Mouse (Mus musculus) CH12.LX (cell line): ENCODE measurements around the gene Tekt2. TPM values are rescaled to one million over a fixed set of nuclear protein-coding genes. Genes with fewer than 3 reads are reported as not detected.

ENCODE experiments used
- DNase-seq: peaks from one replicate; pipeline ENCODE4 v3.0.0-alpha.2; 2013; ENCODE audit errors: extremely low read depth
- H3K27ac ChIP-seq: 2 replicates; pipeline ENCODE4 v1.5.1; 2012; ENCODE audit warnings: low read depth, mild to moderate bottlenecking, control low read depth, moderate library complexity; ENCODE audit not compliant: insufficient read depth
- H3K27me3 ChIP-seq: replicated peaks from 2 replicates; pipeline ENCODE3; 2012; ENCODE audit warnings: inconsistent platforms
- H3K36me3 ChIP-seq, 2 experiments: replicated peaks in 1 of 2; 2 replicates each; pipeline versions ENCODE3 to v1.6.1; 2012; ENCODE audit warnings: inconsistent platforms in 1 of 2, low read length in 1 of 2, mild to moderate bottlenecking in 1 of 2, mixed read lengths in 1 of 2, moderate library complexity in 1 of 2; ENCODE audit not compliant: control insufficient read depth in 1 of 2, insufficient read depth in 1 of 2
- H3K4me1 ChIP-seq, 2 experiments: 2 replicates each; pipeline ENCODE4 v1.6.1; 2012; ENCODE audit warnings: inconsistent platforms in 1 of 2, moderate library complexity in 1 of 2; ENCODE audit not compliant: insufficient read depth in 2 of 2, control insufficient read depth in 1 of 2
- H3K4me2 ChIP-seq: 2 replicates; pipeline ENCODE4 v1.6.1; 2012; ENCODE audit warnings: low read depth, mild to moderate bottlenecking, control low read depth; ENCODE audit not compliant: poor library complexity, insufficient read depth, severe bottlenecking
- H3K4me3 ChIP-seq, 3 experiments: fragments of 150-350 bp in 1 of 3; sonication (generic) in 1 of 3; replicated peaks in 1 of 3; 2 replicates each; pipeline versions ENCODE3 to v1.5.1; 2011 to 2012; ENCODE audit warnings: low read depth in 2 of 3, low read length in 2 of 3, mild to moderate bottlenecking in 2 of 3, moderate library complexity in 2 of 3, control low read depth in 1 of 3, improper control_type of control experiment in 1 of 3, inconsistent platforms in 1 of 3, mixed read lengths in 1 of 3; ENCODE audit not compliant: poor library complexity in 1 of 3
- H3K79me2 ChIP-seq: replicated peaks from 2 replicates; pipeline ENCODE4 v1.6.1; 2012; ENCODE audit warnings: mild to moderate bottlenecking, moderate library complexity; ENCODE audit not compliant: control insufficient read depth, poor library complexity, insufficient read depth, severe bottlenecking; ENCODE audit errors: extremely low read depth
- H3K9ac ChIP-seq: 2 replicates; pipeline ENCODE4 v1.6.1; 2012; ENCODE audit warnings: low read depth, mild to moderate bottlenecking, control low read depth, moderate library complexity; ENCODE audit not compliant: insufficient read depth
- H3K9me3 ChIP-seq: replicated peaks from 2 replicates; pipeline ENCODE3; 2012; ENCODE audit warnings: low read length, inconsistent platforms, mixed read lengths
- CHD2 ChIP-seq: IDR thresholded peaks from 2 replicates; pipeline ENCODE4 v1.6.1; 2011; ENCODE audit warnings: low read length, improper control_type of control experiment
- CTCF ChIP-seq, 2 experiments: IDR thresholded peaks in 1 of 2; conservative IDR thresholded peaks in 1 of 2; 2 replicates each; pipeline ENCODE4 v1.5.1; 2011 to 2012; ENCODE audit warnings: low read depth in 2 of 2, low read length in 2 of 2, improper control_type of control experiment in 1 of 2, inconsistent platforms in 1 of 2, mild to moderate bottlenecking in 1 of 2, moderate library complexity in 1 of 2
- E2F4 ChIP-seq: IDR thresholded peaks from 2 replicates; pipeline ENCODE4 v1.6.1; 2011; ENCODE audit warnings: low read depth, low read length, improper control_type of control experiment; ENCODE audit not compliant: insufficient replicate concordance
- ETS1 ChIP-seq: conservative IDR thresholded peaks from 2 replicates; pipeline ENCODE4 v1.6.1; 2012; ENCODE audit warnings: low read depth, mild to moderate bottlenecking, inconsistent platforms, low read length, improper control_type of control experiment, moderate library complexity
- IRF4 ChIP-seq: IDR thresholded peaks from 2 replicates; pipeline ENCODE4 v1.6.1; 2014; ENCODE audit warnings: low read depth, mild to moderate bottlenecking, inconsistent platforms, low read length, improper control_type of control experiment
- MAX ChIP-seq: IDR thresholded peaks from 2 replicates; pipeline ENCODE4 v1.6.1; 2011; ENCODE audit warnings: low read length, improper control_type of control experiment
- POLR2A ChIP-seq: IDR thresholded peaks from 2 replicates; pipeline ENCODE4 v1.6.1; 2011; ENCODE audit warnings: low read depth, mild to moderate bottlenecking, improper control_type of control experiment, low read length
- RAD21 ChIP-seq: IDR thresholded peaks from 2 replicates; pipeline ENCODE4 v1.6.1; 2011; ENCODE audit warnings: low read depth, mild to moderate bottlenecking, low read length, improper control_type of control experiment, moderate library complexity
- RCOR1 ChIP-seq: conservative IDR thresholded peaks from 2 replicates; pipeline ENCODE4 v1.6.1; 2012; ENCODE audit warnings: low read depth, mild to moderate bottlenecking, inconsistent platforms, low read length, improper control_type of control experiment
- SMC3 ChIP-seq: IDR thresholded peaks from 2 replicates; pipeline ENCODE4 v1.6.1; 2011; ENCODE audit warnings: low read depth, low read length, improper control_type of control experiment
- TCF12 ChIP-seq: IDR thresholded peaks from 2 replicates; pipeline ENCODE4 v1.6.1; 2014; ENCODE audit warnings: low read depth, mild to moderate bottlenecking, inconsistent platforms, low read length, improper control_type of control experiment
- USF1 ChIP-seq: IDR thresholded peaks from 2 replicates; pipeline ENCODE4 v1.6.1; 2014; ENCODE audit warnings: low read depth, mild to moderate bottlenecking, inconsistent platforms, low read length, improper control_type of control experiment
- USF2 ChIP-seq: conservative IDR thresholded peaks from 2 replicates; pipeline ENCODE4 v1.6.1; 2011; ENCODE audit warnings: low read depth, low read length, improper control_type of control experiment
- ZMIZ1 ChIP-seq: IDR thresholded peaks from 2 replicates; pipeline ENCODE4 v1.6.1; 2012; ENCODE audit warnings: low read depth, mild to moderate bottlenecking, inconsistent platforms, low read length, improper control_type of control experiment
- dilution Hi-C: fragments of 300-500 bp; cut with MboI; formaldehyde crosslinking; loops from 2 replicates; pipeline ENCODE4 v1.14.3; 2020; ENCODE audit warnings: low sequenced_read_pairs; ENCODE audit not compliant: extremely low pct_unique_long_range_greater_than_20kb, extremely low pct_ligation_motif_present
- in situ Hi-C: fragments of 300-500 bp; cut with MboI; formaldehyde crosslinking; loops from 3 replicates; pipeline ENCODE4 v1.14.3; 2019; ENCODE audit warnings: low sequenced_read_pairs, low pct_ligation_motif_present, low pct_unique_long_range_greater_than_20kb, mixed read lengths
- polyA plus RNA-seq: library from polyadenylated mRNA; unstranded; fragments of >175 nt; gene quantifications from 2 replicates; pipeline ENCODE4 v1.2.1, GENCODE M21; 2012; ENCODE audit warnings: low read depth; ENCODE audit not compliant: insufficient read length
- total RNA-seq, 2 experiments: library from RNA; depleted of rRNA; stranded (reverse); fragments of 300-350 nt in 1 of 2; fragments of >200 nt in 1 of 2; gene quantifications; 2 replicates each; pipeline ENCODE4 v1.2.3; 2012 to 2014

Tekt2 gene
- total and polyA plus RNA-seq, 3 experiments, result 0.08 to 0.24 TPM; not detected in 1

GRCm38 (mm10) chr4:126331751-126332150 is 6.3 kb upstream of the Tekt2 start:
- no peak overlapping the region for H3K27ac ChIP-seq
- TF ChIP-seq MAX (no peak), RCOR1 (no peak), ZMIZ1 (no peak), IRF4 (no peak), USF2 (no peak)
- no peaks in the 10 kb centered on the region for H3K79me2 ChIP-seq
- peaks cover 3 to 20% of the 10 kb centered on the region in 2 experiments for H3K36me3 ChIP-seq
- H3K4me1 ChIP-seq, result peaks cover 0 to 31% of the 10 kb centered on the region in 2 experiments; a peak in 2 of 4 replicates
- no peak overlapping the region for H3K4me2 ChIP-seq
- H3K4me3 ChIP-seq, result no peak overlapping the region
- no peak for DNase-seq
- dilution Hi-C loops (no loop called here), in situ Hi-C loops (loop anchor here (10.0 kb wide), 1 partner anchor 133 kb away; the partner anchor contains the start of gene Ago1)
- no peak overlapping the region for H3K9ac ChIP-seq
- H3K9me3 ChIP-seq, result no peaks in the 10 kb centered on the region
- no peaks in the 10 kb centered on the region for H3K27me3 ChIP-seq

- Histone ChIP-seq H3K27ac (no peak overlapping the region), H3K9me3 (no peaks in the 10 kb centered on the region), H3K9ac (no peak overlapping the region)
- DNase-seq, result no peak
- dilution Hi-C loops, result no loop called here
- no peak for TF ChIP-seq USF1
- TF ChIP-seq CHD2, result no peak
- no peak for TF ChIP-seq ETS1
- no peak for TF ChIP-seq CTCF (conservative IDR thresholded peaks at IDR 0.05 in 1 of 2, IDR thresholded peaks at IDR 0.05 in 1 of 2; ENCODE audit: low read depth in 2 of 2, low read length in 2 of 2)
- TF ChIP-seq E2F4, result no peak
- TF ChIP-seq MAX, result no peak
- TF ChIP-seq RAD21, result no peak
- TF ChIP-seq, all 38 proteins: peak for 0
- Histone ChIP-seq H3K79me2 (no peaks in the 10 kb centered on the region), H3K4me2 (no peak overlapping the region), H3K4me3 (no peak overlapping the region), H3K36me3 (peaks cover 0 to 14% of the 10 kb centered on the region in 2 experiments), H3K4me1 (peaks cover 0 to 24% of the 10 kb centered on the region in 2 experiments; a peak in 2 of 4 replicates), H3K27me3 (no peaks in the 10 kb centered on the region)
- in situ Hi-C loops, result loop anchor here (10.0 kb wide), 1 partner anchor 135 kb away; the partner anchor contains the start of gene Ago1
Observed at GRCm38 (mm10) chr4:126330295-126330694, 4.8 kb upstream of the Tekt2 start.

- H3K4me2 ChIP-seq, result no peak overlapping the region
- H3K36me3 ChIP-seq, result peaks cover 0 to 9% of the 10 kb centered on the region in 2 experiments
- in situ Hi-C loops, result loop anchor here (5.0 kb wide), 1 partner anchor 216 kb away; no protein-coding TSS in a partner anchor
Observed at GRCm38 (mm10) chr4:126326036-126326435, 548 bp upstream of the Tekt2 start.

More at GRCm38 (mm10) chr4:126326036-126326435, 548 bp upstream of the Tekt2 start:
- Histone ChIP-seq H3K27ac (no peak overlapping the region), H3K9ac (no peak overlapping the region), H3K79me2 (peaks cover 2% of the 10 kb centered on the region; the same call in 1 of the 2 replicates), H3K27me3 (no peaks in the 10 kb centered on the region), H3K9me3 (no peaks in the 10 kb centered on the region), H3K4me3 (no peak overlapping the region), H3K4me1 (peaks cover 0 to 15% of the 10 kb centered on the region in 2 experiments; a peak in 3 of 4 replicates)
- TF ChIP-seq TCF12 (no peak), CTCF (conservative IDR thresholded peaks at IDR 0.05 in 1 of 2, IDR thresholded peaks at IDR 0.05 in 1 of 2; ENCODE audit: low read depth in 2 of 2, low read length in 2 of 2) (no peak), POLR2A (no peak), RCOR1 (no peak), SMC3 (no peak)
- dilution Hi-C loops, result no loop called here
- no peak for DNase-seq
